Mouse (Mus musculus) spleen, embryonic (tissue): ENCODE measurements at regions not wholly inside any gene's neighbourhood (a gene's known extent, or its start where the extent isn't known, plus 50 kb on each side); places are given as distances from the start of the nearest gene placed in this dataset.

Experiments used
- CTCF ChIA-PET: fragments of 350-600 bp; sonication (Branson Sonifier 250); formaldehyde crosslinking; loops from one replicate; lab custom pipeline; 2022; lab: Charles Lee

DNA sequence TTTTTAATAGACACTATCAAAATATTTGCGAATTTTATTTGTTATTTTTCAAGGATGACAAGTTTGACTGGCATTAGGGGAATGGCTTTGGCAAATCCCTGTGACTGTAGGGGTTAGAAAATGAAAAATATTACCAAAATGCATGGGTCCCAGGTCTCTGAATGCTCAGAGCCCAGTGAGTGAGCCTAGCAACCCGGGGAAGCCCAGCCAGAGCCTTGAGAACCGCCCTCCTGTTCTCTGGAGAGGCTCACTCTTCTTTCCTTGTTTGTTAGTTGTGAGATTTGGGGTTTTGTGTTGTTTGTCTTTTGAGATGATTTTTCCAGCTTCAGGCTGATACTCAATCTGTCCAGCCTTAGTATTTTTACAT is 187.4 kb upstream of the Marcks start:
- CTCF ChIA-PET = interaction anchor here (0.7 kb wide), 1 partner anchor 14 kb away, joined by 3 read pairs; no protein-coding TSS in a partner anchor

DNA sequence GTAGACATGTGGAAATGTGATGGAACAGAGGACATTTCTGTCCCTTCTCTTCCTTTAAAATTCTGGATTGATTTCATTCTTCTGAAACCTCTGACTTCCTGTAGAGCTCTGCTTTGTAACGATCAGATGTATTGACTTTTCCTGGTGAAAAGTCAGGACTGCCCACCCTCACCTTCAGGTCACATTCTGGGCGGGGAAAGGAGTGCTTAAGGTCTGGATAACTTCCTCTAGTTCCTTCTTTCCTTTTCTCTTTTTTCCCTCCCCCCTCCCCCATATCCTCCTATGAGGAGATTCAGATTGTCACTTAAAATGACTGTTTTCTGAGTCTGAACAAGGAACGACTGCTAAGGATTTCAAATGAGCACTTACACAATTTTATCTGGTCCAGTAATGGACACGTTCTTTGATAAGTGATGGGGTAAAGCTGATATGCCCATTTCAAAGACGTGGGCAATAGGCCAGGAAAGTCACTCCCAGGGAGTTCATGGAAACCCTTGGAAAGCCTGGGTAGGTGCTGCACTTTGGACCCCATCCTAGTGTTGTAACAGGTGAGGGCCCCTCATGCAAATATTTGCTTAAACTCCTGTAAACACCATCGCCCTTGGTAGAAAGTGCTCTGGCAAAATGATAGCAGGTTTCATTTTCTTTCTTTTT is 186.9 kb upstream of the Marcks start:
- CTCF ChIA-PET = no interaction called here

DNA sequence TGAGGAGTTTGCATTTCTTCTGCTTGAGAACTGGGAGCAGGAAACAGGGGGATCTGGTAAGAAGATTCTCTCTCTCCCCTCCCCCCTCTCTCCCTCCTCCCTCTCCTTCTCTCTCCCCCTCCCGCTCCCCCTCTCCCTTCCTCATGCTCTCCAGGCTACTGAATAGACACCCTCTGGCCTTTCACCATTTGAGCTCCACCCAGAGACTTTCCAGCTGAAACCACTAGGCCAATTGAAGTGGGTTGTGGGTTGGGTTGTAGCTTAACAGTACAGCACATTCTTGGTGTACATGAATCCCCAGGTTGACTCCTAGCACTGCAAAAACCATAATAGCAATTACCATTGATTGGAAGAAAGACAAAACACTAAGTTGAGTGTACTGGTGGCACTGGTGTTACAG is 185.0 kb upstream of the Marcks start:
- CTCF ChIA-PET = interaction anchor here (0.9 kb wide), 2 partner anchors 10 to 11 kb away, joined by 4 to 5 read pairs; no protein-coding TSS in a partner anchor

DNA sequence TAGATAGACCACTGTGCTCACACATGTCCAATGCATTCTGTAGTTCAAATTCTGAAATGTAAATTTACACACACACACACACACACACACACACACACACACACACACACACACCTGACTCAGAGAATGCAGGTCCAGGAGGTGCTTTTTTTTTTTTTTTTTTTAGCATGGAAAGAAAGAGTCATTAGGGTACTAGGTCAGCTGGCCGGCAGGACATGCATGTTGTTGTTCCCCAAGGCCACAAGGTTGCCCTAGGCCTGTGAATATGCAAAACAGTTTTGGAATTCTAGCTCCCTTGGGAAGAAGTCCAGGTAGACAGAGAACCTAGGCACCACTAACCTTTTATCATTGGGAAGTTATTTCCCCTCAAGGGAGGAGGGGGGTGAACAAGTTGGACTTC is 184.1 kb upstream of the Marcks start:
- CTCF ChIA-PET = interaction anchor here (0.6 to 0.7 kb wide), 2 partner anchors 13 to 248 kb away, joined by 3 to 7 read pairs; no protein-coding TSS in a partner anchor

DNA sequence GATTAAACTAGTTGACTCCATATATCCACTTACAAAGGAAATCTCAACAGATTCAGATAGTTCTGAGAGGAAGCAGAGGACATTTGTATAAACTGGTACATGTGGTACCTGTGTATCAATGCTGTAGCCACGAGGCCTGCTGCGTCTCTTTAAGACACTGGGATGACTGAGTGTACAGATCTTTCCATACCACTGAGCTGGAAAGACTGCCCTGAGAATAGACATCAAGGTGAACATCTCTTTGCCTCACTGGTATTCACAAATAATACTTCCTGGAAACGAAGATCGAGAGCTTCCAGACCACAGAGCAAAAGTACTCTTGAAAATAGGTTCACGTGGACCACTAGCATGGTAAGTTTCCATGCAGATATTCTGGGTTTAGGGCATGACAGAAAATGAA is 183.6 kb upstream of the Marcks start:
- CTCF ChIA-PET = interaction anchor here (0.6 kb wide), 1 partner anchor 14 kb away, joined by 3 read pairs; no protein-coding TSS in a partner anchor

DNA sequence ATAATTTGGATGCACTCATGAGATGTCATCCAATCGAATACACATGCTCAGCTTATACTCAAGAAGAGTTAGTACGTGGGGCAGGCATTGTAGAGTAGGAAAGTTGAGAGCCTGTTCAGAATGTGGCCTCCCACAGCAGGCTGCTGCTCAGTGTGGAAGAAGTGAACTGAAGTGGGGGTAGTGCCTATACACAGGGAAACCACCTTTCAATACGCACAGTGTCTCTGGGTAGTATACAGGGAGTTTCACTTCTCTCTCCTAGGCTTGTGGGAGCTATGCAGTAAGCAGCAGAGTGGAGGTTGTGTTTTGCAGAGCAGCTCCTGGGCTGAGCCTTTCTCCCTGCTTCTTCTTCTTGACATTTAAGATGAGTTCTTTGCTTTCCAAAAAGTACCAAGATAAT is 182.5 kb upstream of the Marcks start:
- CTCF ChIA-PET = no interaction called here

DNA sequence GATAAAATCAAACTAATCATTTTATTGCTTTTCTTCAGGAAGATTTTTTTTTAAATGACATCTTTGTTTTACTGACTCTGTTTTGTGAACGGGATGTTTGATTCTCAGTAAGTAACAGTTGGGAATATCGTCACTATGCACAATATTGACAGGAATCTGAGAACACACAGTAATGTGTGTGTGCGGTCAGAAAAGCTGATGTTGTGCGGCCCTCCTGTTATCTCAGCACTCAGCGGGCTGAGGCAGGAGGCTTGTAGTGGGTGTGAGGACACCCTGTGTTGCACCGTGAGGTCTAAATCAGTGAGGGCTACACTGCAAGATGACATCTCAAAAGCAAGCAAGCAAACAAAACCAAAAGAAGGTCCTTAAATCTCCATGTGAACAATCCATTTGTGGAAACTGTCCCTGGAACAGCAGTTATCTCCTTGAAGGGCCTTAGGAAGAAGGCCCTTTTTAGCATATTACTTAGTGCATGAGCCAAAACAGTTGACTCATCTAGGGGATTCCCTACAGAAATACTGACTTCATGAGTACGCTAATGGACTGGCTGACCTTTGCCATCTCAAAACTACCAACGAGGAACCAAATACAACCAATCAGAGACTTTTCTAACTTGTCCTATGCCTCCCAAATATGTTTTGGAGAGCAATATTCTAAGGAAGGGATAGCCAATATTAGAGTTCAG is 181.2 kb upstream of the Marcks start:
- CTCF ChIA-PET = no interaction called here

DNA sequence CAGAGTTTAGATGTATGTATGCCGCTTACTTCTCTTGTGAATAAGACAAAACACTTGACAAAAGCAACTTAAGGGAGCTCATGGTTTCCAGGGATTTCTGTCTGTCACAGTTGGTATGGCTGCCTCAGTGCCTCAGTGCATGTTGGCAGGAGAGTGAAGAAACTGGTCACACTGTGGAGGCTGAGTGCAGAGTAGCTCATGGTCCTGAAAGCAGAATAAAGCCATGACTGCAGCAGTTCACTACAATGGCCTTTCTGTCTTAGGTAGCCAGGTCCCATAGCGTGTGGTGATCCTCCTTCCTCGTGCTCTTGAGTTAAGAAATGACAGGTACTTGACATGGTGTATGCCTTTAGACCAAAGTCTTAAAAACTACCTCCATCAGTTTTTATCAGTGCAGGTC is 178.0 kb upstream of the Marcks start:
- CTCF ChIA-PET = interaction anchor here (0.5 kb wide), 1 partner anchor 13 kb away, joined by 3 read pairs; no protein-coding TSS in a partner anchor

DNA sequence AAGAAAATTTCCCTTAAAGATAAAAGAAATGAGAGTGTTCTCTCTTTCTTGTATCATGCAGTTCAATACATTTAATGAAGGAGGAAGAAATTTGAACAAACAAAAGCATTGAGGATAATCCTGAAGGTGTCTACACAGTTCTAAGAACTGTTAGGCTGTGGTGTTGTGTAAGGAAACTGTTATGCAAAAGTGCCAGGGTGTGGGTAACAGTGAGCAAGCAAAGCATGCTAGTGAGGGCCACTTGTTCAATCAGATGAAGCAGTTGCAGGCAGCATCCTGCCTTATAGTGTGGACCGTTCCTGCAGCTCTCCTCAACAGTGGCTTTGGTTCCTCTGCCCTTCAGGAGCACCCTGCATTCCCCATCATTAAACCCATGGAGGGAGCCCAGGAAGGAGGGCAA is 177.1 kb upstream of the Marcks start:
- CTCF ChIA-PET = no interaction called here

DNA sequence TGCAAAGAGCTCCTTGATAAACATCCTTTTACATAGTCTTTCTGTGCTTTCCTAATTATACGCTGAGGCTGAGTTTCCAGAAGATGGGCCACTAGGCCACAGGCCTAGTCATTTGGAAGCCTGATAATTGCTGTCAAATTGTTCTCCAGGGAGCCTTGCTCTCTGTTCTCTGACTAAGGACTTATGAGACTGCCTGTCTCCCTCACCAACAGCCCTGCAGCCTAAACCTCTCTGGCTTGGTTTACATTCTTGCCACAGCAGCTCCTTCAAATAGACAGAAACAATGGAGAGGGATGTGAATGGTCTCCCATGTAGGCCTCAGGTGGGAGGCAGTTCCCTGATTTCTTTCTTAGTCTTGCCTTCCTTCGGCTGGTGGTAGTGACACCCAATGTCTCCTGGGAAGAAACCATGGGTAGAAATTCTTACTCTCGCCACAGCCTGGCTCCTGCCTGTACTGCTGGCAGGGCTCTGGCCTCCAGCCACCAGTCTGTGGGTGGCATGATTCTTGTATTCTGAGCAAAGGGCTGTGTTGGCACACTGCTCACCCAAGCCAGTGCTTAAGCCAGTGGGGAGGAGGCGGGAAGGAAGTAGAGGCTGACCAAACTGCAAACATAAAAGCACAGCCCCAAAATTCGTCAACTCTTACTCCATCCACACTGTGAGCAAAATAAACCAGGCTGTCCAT is 176.2 kb upstream of the Marcks start:
- CTCF ChIA-PET = interaction anchor here (0.7 kb wide), 1 partner anchor 178 kb away, joined by 4 read pairs; no protein-coding TSS in a partner anchor

DNA sequence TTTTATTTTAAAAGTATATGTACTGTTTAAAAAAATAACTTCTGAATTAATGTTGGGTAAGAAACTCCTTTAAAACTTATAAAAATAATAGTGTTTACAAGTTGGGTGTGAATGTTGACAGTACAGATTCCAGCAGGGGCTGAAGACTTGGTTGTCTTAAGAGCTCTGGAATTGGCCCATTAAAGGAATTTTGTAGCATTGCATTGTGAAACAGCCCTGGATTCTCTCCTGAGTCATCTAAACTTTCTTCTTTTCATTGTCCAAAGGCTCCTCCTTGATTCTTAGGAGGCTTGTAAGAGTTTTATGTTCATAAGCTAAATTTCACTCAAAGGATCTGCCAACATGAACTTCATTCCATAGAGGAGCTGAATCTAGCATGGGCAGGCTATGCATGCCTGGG is 174.7 kb upstream of the Marcks start:
- CTCF ChIA-PET = no interaction called here

DNA sequence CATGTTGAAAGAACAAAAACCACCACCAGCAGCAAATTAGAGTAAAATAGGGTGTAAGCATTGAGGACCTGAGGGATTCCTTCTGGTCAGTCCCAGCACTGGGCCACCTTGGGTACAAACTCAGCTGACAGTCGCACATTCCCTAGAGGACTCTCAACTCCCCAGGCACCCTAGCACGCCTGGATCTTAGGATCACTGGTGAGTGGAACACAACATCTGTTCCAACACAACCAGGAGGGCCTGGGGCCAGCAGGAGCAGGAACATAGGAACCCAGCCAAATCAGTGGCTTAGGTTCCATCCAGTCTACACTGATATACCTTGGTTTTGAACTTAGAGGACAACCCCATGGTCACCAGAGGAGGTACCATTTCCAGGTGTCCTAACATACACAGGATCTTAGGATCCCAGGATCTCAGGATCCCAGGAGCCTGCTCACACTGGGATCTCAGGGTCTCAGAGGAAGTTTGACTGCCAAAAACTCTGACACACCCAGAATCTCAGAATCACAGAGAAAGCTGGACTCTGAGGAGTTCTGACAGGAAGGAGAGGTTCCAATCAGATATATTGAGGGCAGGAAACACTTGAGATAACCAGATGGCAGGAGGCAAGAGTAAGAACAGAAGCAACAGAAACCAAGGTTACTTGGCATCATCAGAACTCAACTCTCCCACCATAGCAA is 171.7 kb upstream of the Marcks start:
- CTCF ChIA-PET = interaction anchor here (0.7 kb wide), 1 partner anchor 173 kb away, joined by 4 read pairs; no protein-coding TSS in a partner anchor

DNA sequence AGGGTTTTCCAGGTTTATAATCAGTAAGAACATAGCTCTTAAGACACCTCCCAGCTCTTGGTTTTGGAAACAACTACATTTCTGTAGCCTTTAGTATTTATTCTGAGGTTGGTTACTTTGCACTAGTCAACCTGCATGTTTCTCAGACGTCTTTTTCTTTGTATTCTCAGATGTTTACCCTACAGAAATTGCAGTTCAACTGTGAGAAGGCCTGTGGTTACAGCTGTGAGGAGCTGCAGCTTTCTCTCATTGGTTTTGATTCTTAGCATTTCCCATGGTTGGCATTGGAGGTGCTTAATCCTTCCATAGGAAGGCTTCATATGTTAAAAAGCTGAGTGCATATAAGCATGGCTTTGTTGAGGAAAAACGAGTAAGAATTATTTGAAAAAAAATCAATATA is 165.9 kb upstream of the Marcks start:
- CTCF ChIA-PET = interaction anchor here (0.6 to 0.7 kb wide), 3 partner anchors 14 to 83 kb away, joined by 4 to 10 read pairs (median 6); no protein-coding TSS in a partner anchor

DNA sequence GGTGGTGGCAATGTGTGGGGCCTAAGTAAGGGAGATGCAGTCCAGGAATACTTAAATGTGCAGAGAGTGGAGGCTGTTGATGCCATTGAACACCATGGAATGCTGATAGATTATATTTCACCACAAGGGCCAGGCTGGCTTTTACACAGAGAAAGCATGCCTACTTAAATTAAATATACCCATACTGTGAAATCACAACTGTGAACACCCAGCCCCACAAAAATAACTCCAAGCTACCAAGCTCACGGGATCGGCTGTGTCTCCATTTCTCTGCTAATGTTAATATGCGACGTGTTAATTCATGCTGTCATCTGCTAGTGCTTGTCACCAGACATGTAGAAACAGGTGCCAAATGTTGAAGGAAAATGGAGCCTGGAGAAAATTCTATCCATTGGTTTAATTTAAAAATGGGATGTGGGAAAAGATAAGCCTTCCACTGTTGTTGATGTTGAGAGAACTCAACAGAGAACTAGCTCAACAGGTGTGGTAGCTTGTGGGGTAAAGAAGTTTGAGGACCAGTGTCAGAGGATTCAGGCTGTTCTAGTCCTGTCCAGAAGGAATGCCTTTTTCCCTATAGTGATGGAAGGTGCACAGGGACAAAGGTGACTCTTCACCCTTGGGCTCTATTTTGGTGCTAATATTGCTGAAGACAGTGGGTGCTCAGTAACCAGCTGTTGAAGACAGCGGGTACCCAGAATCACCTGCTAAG is 161.6 kb upstream of the Marcks start:
- CTCF ChIA-PET = no interaction called here

DNA sequence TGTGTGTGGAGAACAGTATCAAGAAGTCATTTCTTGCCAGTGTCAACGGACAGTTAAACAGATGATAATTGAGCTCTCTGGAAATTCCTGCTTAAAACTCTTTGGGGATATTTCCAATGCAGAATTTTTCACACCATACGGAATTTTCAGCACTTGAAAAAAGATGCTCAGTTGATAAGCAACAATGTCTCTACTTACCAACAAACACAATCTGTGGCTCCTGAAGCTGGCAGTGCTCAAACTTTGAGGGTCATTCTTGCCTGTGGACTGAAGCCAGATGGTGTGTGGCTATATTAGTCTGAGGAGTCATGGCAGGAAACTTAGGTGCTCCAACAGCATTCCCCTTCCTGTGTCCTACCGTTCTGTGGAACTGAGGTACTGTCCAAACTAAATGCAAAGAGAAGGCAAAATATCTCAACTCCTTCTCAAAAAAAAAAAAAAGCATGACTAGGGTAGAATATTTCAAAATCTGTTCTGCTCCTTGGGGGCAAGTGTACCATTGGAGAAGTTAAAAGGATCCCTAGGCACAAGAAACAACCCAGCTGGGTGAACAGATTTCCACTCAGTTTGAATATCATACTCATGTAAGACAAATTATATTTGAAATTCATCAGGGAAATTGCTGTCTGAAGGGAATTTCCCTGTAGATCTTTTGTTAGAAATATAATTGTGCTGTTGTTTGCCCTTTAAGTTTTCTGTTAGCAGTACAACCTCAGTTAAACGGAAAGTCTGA is 160.1 kb upstream of the Marcks start:
- CTCF ChIA-PET = interaction anchor here (0.6 kb wide), 1 partner anchor 37 kb away, joined by 4 read pairs; no protein-coding TSS in a partner anchor

DNA sequence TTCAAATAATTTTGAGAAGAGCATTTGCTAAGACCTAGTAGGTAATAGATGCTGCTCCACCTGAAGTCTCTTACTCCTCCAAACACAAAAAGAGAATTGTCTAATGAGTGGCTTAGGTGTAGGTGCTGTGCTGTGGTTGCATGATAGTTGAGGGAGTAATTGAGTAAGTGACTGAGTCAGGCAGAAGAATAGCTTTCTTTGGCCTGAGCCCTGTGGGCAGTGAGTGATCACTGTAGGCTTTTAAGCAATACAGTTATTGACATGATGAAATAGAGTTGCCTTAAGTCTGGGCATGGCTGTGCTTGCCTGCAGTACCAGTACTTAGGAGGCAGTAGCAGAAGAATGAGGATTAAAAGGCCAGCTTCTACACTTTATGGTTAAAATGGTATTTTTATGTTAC is 155.5 kb upstream of the Marcks start:
- CTCF ChIA-PET = no interaction called here

DNA sequence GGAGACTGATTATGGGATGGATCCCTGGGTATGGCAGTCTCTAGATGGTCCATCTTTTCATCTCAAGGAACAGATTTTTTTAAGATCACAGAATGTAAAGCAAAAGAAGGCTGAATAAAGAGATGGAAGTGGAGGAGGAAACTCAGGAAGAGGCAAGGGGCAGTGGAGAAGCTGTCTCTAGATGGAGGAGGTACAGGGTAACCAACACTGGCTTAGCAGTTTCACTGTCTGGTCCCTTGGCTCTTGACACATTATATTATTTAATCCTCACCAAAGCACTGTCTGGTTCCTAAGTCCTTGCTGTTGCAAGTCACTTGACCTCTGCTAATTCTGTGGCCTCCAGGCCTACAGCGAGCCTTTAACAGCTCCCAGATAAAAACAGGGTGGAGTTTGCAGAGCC is 154.6 kb upstream of the Marcks start:
- CTCF ChIA-PET = interaction anchor here (0.8 kb wide), 1 partner anchor 89 kb away, joined by 5 read pairs; no protein-coding TSS in a partner anchor

DNA sequence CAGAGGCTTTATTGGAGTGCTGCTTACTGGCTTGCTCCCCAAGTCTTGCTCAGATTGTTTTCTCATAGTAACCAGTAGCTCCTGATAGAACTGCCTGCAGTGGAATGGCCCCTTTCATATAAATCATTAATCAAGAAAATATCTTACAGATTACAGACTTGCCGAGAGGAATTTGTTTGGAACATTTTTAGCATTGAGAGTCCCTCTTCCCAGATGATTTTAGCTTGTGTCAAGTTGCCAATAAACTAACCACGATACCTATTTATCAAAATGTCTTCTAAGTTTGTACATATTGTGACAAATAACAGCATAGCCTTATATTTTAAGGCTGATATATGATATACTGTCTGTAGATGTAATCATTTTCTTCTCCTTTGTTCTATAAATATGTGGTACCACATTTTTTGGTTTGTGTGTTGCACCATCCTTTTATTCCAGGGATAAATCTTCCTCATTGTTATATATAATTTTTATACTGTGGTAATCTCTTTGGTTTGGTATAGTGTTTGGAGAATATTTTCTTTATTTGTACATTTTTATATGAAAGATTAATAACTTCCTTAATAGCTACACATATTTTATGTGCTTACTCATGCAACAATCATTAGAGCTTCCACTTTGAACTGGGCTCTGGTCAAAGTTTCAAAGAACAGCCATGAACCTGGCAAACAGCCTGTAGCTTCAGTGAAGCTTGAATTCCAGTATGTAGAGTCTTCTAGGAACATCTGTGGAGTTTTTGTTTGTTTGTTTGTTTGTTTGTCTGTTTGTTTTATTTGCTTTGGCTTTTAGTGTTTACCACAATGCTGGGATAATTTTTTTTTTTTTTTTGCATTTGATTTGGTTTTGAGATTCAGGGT is 153.1 kb upstream of the Marcks start:
- CTCF ChIA-PET = interaction anchor here (0.7 kb wide), 1 partner anchor 15 kb away, joined by 9 read pairs; no protein-coding TSS in a partner anchor
